Mouse (Mus musculus) embryonic facial prominence, embryonic 11.5 days (tissue): ENCODE results near the gene Aanat. TPM values are rescaled to one million over a fixed set of nuclear protein-coding genes. Genes with fewer than 3 reads are reported as not detected.
A peak's percentile ranks its signal among the peaks of the same experiment; 100 is the strongest.

Experiments used
- ATAC-seq: fragments of 200-750 bp; cut with Nextera tagmentation; replicated peaks from 2 replicates; pipeline ENCODE4 v1.8.0; 2017; ENCODE audit warnings: low read depth; ENCODE audit not compliant: insufficient number of reproducible peaks, low FRiP score, low TSS enrichment
- DNase-seq: peaks from one replicate; pipeline ENCODE4 v3.0.0-alpha.2; 2015; ENCODE audit warnings: low spot score
- H3K27ac ChIP-seq: fragments of 300-500 bp; sonication (generic); replicated peaks from 2 replicates; pipeline ENCODE4 v1.5.1; 2014; ENCODE audit warnings: mild to moderate bottlenecking, low read depth, low read length, control low read depth
- H3K27me3 ChIP-seq: fragments of 300-500 bp; sonication (generic); 2 replicates; pipeline ENCODE4 v1.6.1; 2014; ENCODE audit warnings: mild to moderate bottlenecking, low read length, moderate library complexity, mixed read lengths; ENCODE audit not compliant: control insufficient read depth, insufficient read depth
- H3K36me3 ChIP-seq: fragments of 300-500 bp; sonication (generic); replicated peaks from 2 replicates; pipeline ENCODE4 v1.6.1; 2014; ENCODE audit warnings: low read depth, mild to moderate bottlenecking, low read length, moderate library complexity, mixed read lengths; ENCODE audit not compliant: control insufficient read depth, insufficient read depth
- H3K4me1 ChIP-seq: fragments of 300-500 bp; sonication (generic); 2 replicates; pipeline ENCODE4 v1.6.1; 2014; ENCODE audit warnings: low read length, mixed read lengths; ENCODE audit not compliant: control insufficient read depth, insufficient read depth
- H3K4me2 ChIP-seq: fragments of 300-500 bp; sonication (generic); 2 replicates; pipeline ENCODE4 v1.6.1; 2014; ENCODE audit warnings: low read depth, mild to moderate bottlenecking, control low read depth, low read length, moderate library complexity
- H3K4me3 ChIP-seq: fragments of 300-500 bp; sonication (generic); 2 replicates; pipeline ENCODE4 v1.5.1; 2014; ENCODE audit warnings: low read depth, low read length, control low read depth
- H3K9ac ChIP-seq: fragments of 300-500 bp; sonication (generic); replicated peaks from 2 replicates; pipeline ENCODE4 v1.6.1; 2014; ENCODE audit warnings: mild to moderate bottlenecking, control low read depth, low read length
- H3K9me3 ChIP-seq: fragments of 300-500 bp; sonication (generic); replicated peaks from 2 replicates; pipeline ENCODE4 v1.6.1; 2016; ENCODE audit warnings: mild to moderate bottlenecking, low read length, inconsistent platforms, mixed read lengths; ENCODE audit not compliant: control insufficient read depth
- WGBS: fragments of 180-500 bp; shearing (Covaris S2); extraction: QIAGEN DNeasy Blood & Tissue Kit; methylation state at CpG from one replicate; pipeline ENCODE4 v1.1.7; 2014; 5-methylcytosine and 5-hydroxymethylcytosine counted together
- polyA plus RNA-seq: library from polyadenylated mRNA; unstranded; fragments of >200 nt; fragmentation: Nextera tagmentation; extraction: Ambion mirVana; gene quantifications from 2 replicates; pipeline ENCODE4 v1.2.1, GENCODE M21; 2014

Aanat gene
- polyA plus RNA-seq, 1 experiment from 2014 or later, result not detected

DNA sequence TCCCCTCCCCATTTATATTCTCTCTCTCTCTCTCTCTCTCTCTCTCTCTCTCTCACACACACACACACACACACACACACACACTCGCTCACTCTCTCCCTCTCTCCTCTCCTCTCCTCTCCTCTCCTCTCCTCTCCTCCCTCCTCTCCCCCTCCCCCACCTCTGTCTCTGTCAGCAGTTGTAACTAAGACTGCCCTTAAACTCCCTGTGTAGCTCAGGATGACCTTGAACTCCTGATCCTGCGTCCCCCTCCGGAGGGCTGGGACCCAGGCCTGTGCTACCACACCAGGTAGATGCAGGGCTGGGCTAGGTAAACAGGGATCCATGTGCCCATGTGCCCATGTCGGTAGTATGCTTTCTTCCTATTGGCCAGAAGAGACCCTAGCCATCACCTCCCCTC, 5.4 kb downstream of the Aanat start:
- ATAC-seq (no peak), DNase-seq (no peak)
- Histone ChIP-seq H3K4me3 (no peak overlapping the region), H3K9me3 (no peaks in the 10 kb centered on the region), H3K4me1 (no peaks in the 10 kb centered on the region; the same call in 1 of the 2 replicates), H3K36me3 (no peaks in the 10 kb centered on the region), H3K27ac (no peak overlapping the region), H3K9ac (no peak overlapping the region), H3K4me2 (no peak overlapping the region), H3K27me3 (no peaks in the 10 kb centered on the region)
- WGBS, result 85% methylated on average over 4 of the region's 4 CpGs

- Histone ChIP-seq H3K27me3 (no peaks in the 10 kb centered on the region), H3K9me3 (no peaks in the 10 kb centered on the region), H3K27ac (no peak overlapping the region), H3K9ac (no peak overlapping the region; the same call in 1 of the 2 replicates), H3K4me2 (no peak overlapping the region), H3K36me3 (no peaks in the 10 kb centered on the region), H3K4me3 (no peak overlapping the region), H3K4me1 (no peaks in the 10 kb centered on the region)
- peak; percentile 54; the same call in 1 of the 2 replicates for ATAC-seq
- DNase-seq, result peak; percentile 96
These were observed 6.2 kb downstream of the Aanat start for GRCm38 (mm10) chr11:116592428-116592827.

DNA sequence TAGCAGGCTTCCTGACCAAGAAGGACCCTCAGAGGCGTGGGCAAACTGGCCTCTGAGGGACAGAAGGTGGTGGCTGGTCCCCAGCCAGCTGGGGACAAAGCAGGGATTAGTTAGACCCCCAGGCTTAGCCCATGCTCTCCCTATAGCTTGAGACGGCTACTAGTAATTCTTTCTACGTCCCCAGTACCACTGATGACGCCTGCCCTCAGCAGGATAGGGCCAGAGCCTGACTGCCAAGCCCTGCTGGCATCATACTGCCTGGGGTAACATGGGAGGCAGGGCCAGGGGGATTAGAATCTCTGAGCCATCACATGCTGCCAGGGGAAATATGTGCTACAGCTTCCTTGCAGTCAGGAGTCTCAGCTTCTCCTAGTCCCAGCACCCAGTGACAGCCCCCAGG, 7.1 kb downstream of the Aanat start:
- Histone ChIP-seq H3K27me3 (no peaks in the 10 kb centered on the region), H3K9ac (no peak overlapping the region), H3K4me1 (no peaks in the 10 kb centered on the region), H3K36me3 (no peaks in the 10 kb centered on the region), H3K4me2 (no peak overlapping the region), H3K4me3 (no peak overlapping the region), H3K9me3 (no peaks in the 10 kb centered on the region), H3K27ac (no peak overlapping the region)
- WGBS, result 74% methylated on average over 4 of the region's 4 CpGs
- DNase-seq (no peak), ATAC-seq (no peak)

- H3K4me3 ChIP-seq, result no peak overlapping the region
- ATAC-seq, result no peak
- no peaks in the 10 kb centered on the region for H3K4me1 ChIP-seq
- WGBS, result 88% methylated on average over 19 of the region's 19 CpGs
- H3K27ac ChIP-seq, result no peak overlapping the region
- H3K36me3 ChIP-seq, result no peaks in the 10 kb centered on the region
- no peak overlapping the region for H3K9ac ChIP-seq
- H3K9me3 ChIP-seq, result no peaks in the 10 kb centered on the region
- H3K27me3 ChIP-seq, result no peaks in the 10 kb centered on the region
- no peak for DNase-seq
- H3K4me2 ChIP-seq, result no peak overlapping the region
These were observed 10.5 kb downstream of the Aanat start for GRCm38 (mm10) chr11:116596766-116597165.

DNA sequence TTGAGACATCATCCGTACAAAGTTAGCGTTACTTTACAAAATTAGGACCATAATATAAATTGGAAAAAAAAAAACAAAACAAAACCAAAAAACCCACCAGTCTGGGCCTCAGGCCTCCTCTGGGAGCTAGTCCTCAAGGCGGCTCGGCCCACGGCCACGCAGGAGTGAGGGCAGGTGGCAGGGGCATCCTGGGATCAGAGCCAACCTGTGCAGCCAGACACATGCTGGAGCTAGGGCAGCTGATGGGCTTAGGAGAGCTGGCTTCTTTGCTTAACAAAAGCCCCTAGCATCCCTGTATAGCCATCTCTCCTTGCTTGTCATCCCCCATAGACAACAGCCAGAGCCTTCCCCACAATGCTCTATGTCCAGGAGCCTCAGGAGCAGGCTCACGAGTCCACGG, 12.0 kb downstream of the Aanat start:
- DNase-seq (no peak), ATAC-seq (no peak)
- H3K27me3 ChIP-seq, result no peaks in the 10 kb centered on the region
- 91% methylated on average over 8 of the region's 8 CpGs for WGBS
- H3K4me1 ChIP-seq, result no peaks in the 10 kb centered on the region
- H3K9ac ChIP-seq, result no peak overlapping the region
- no peak overlapping the region for H3K4me2 ChIP-seq
- H3K27ac ChIP-seq, result no peak overlapping the region
- no peaks in the 10 kb centered on the region for H3K36me3 ChIP-seq
- H3K9me3 ChIP-seq, result no peaks in the 10 kb centered on the region
- no peak overlapping the region for H3K4me3 ChIP-seq

DNA sequence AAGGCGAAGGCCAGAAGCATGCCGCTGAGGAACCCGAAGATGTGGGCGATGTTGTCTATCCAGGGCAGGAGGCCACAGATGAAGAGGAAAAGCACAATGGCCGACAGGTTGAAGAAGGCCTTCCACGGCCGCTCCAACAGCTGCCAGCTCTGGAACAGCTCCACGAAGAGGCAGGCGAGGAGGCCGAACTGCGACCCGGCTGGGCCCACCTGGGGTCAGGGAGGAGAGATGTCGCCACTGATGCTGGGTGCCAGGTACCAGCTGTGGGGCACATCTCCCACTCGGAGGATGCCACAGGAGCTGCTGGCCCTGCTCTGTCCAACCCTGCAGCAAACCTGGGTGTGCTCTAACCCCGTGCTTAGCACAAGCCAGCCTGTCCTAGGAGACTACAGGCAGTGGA, 13.0 kb downstream of the Aanat start:
- Histone ChIP-seq H3K27ac (no peak overlapping the region), H3K4me3 (no peak overlapping the region), H3K4me2 (no peak overlapping the region), H3K9me3 (no peaks in the 10 kb centered on the region), H3K4me1 (no peaks in the 10 kb centered on the region), H3K9ac (no peak overlapping the region), H3K27me3 (no peaks in the 10 kb centered on the region), H3K36me3 (no peaks in the 10 kb centered on the region)
- 95% methylated on average over 15 of the region's 15 CpGs for WGBS
- DNase-seq (no peak), ATAC-seq (no peak)

DNA sequence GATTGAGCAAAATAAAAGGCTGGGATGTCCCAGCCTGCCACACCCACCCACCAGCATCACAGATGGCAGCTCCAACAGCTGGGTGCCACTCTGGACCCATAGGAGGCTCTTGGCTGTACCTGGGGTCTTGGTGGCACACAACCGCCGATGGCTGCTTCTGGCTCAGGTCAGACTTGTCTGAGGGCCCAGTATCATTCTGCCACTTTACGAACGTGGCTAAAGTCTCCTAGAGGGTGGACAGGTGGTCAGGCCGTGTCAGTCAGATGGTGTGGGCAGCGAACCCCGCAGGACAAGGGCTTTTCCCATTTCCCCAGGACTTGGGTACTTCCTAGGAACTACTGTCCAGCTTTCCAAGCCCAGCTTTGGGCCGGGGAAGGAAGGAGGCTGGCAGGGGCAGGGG, 14.9 kb downstream of the Aanat start:
- Histone ChIP-seq H3K9ac (no peak overlapping the region), H3K9me3 (no peaks in the 10 kb centered on the region), H3K4me3 (no peak overlapping the region), H3K4me2 (no peak overlapping the region), H3K27ac (no peak overlapping the region), H3K36me3 (no peaks in the 10 kb centered on the region), H3K27me3 (no peaks in the 10 kb centered on the region), H3K4me1 (no peaks in the 10 kb centered on the region)
- DNase-seq, result no peak
- ATAC-seq, result no peak
- 91% methylated on average over 8 of the region's 8 CpGs for WGBS

DNA sequence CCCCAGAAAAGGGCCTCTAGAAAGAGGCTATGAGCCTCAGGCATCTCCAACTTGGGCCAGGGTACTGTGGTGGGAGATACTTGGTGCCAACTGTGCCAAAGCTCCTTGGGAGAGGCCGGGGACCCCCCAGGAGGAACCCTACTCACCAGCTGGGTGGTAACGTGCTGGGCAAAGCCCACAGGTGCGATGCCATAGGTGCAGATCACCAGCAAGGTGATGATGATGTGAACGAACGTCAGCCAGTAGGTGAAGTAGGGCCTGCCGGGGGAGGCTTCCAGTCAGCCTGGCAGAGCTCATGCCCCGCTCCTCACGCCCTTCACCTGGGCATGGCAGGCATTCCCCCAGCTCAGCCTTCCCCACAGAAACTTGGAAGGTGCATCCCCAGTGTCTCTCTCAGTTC, 15.8 kb downstream of the Aanat start:
- ATAC-seq (no peak), DNase-seq (no peak)
- H3K27ac ChIP-seq, result no peak overlapping the region
- H3K4me2 ChIP-seq, result no peak overlapping the region
- H3K27me3 ChIP-seq, result no peaks in the 10 kb centered on the region
- H3K9ac ChIP-seq, result no peak overlapping the region
- no peaks in the 10 kb centered on the region for H3K36me3 ChIP-seq
- H3K4me3 ChIP-seq, result no peak overlapping the region
- 87% methylated on average over 8 of the region's 8 CpGs for WGBS
- no peaks in the 10 kb centered on the region for H3K4me1 ChIP-seq
- H3K9me3 ChIP-seq, result no peaks in the 10 kb centered on the region
